Mouse (Mus musculus) hindbrain, embryonic 11.5 days (tissue): ENCODE measurements around the gene Fads1. TPM values are rescaled to one million over a fixed set of nuclear protein-coding genes. Genes with fewer than 3 reads are reported as not detected.

Experiments used
- ATAC-seq: fragments of 200-750 bp; cut with Nextera tagmentation; 2 replicates; pipeline ENCODE4 v1.8.0; 2017; ENCODE audit warnings: mild to moderate bottlenecking, moderate TSS enrichment, moderate library complexity; ENCODE audit not compliant: low FRiP score
- DNase-seq: peaks from one replicate; pipeline ENCODE4 v3.0.0-alpha.2; 2015; ENCODE audit warnings: low spot score
- H3K27ac ChIP-seq: fragments of 300-500 bp; sonication (generic); 2 replicates; pipeline ENCODE4 v1.5.1; 2014; ENCODE audit warnings: mild to moderate bottlenecking, low read depth, low read length
- H3K27me3 ChIP-seq: fragments of 300-500 bp; sonication (generic); 2 replicates; pipeline ENCODE4 v1.6.1; 2014; ENCODE audit warnings: mild to moderate bottlenecking, low read length, moderate library complexity, mixed read lengths; ENCODE audit not compliant: control insufficient read depth, insufficient read depth
- H3K36me3 ChIP-seq: fragments of 300-500 bp; sonication (generic); 2 replicates; pipeline ENCODE4 v1.6.1; 2014; ENCODE audit warnings: mild to moderate bottlenecking, low read length, moderate library complexity, mixed read lengths; ENCODE audit not compliant: control insufficient read depth, insufficient read depth
- H3K4me1 ChIP-seq: fragments of 300-500 bp; sonication (generic); replicated peaks from 2 replicates; pipeline ENCODE4 v1.6.1; 2014; ENCODE audit warnings: low read length, mixed read lengths; ENCODE audit not compliant: control insufficient read depth, insufficient read depth
- H3K4me2 ChIP-seq: fragments of 300-500 bp; sonication (generic); replicated peaks from 2 replicates; pipeline ENCODE4 v1.6.1; 2014; ENCODE audit warnings: mild to moderate bottlenecking, low read depth, low read length
- H3K4me3 ChIP-seq: fragments of 300-500 bp; sonication (generic); 2 replicates; pipeline ENCODE4 v1.5.1; 2014; ENCODE audit warnings: low read depth, low read length
- H3K9ac ChIP-seq: fragments of 300-500 bp; sonication (generic); 2 replicates; pipeline ENCODE4 v1.6.1; 2014; ENCODE audit warnings: low read depth, low read length
- H3K9me3 ChIP-seq: fragments of 300-500 bp; sonication (generic); 2 replicates; pipeline ENCODE4 v1.6.1; 2016; ENCODE audit warnings: low read length; ENCODE audit not compliant: control insufficient read depth
- WGBS: fragments of 180-500 bp; shearing (Covaris S2); extraction: QIAGEN DNeasy Blood & Tissue Kit; methylation state at CpG from one replicate; pipeline ENCODE4 v1.1.7; 2014; 5-methylcytosine and 5-hydroxymethylcytosine counted together
- polyA plus RNA-seq: library from polyadenylated mRNA; unstranded; fragments of >200 nt; fragmentation: Nextera tagmentation; extraction: Ambion mirVana; gene quantifications from 2 replicates; pipeline ENCODE4 v1.2.1, GENCODE M21; 2014

The Fads1 gene
- polyA plus RNA-seq, 1 experiment from 2014 or later, result 139 TPM

DNA sequence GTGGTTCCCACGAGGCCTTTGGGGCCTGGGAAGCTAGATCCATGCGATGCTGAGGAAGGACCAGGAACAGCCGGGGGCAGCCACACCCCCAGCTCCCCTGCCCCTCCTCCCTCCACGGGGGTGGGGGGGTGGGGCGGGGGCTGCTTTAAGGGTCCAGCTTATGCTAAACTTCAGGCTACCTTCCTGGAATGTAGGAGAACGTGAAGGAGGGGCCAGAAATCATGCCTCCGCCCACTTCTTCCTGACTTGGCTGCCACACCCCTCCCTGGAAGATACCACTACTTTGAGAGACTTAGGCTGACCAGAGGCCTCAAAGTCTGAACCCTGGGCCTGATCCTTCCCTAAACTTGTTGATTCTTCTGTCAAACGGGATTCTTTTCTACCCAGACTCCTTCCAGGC lies 40.0 kb downstream of the Fads1 start:
- no peak overlapping the region for H3K27ac ChIP-seq
- H3K9ac ChIP-seq, result no peak overlapping the region
- H3K4me2 ChIP-seq, result no peak overlapping the region
- H3K4me3 ChIP-seq, result no peak overlapping the region
- 0 out of 2 replicates have a peak, but pooled peaks cover 2% of the 10 kb centered on the region for H3K4me1 ChIP-seq
- ATAC-seq (no peak), DNase-seq (no peak)
- no peaks in the 10 kb centered on the region for H3K27me3 ChIP-seq
- no peaks in the 10 kb centered on the region for H3K9me3 ChIP-seq
- H3K36me3 ChIP-seq, result no peaks in the 10 kb centered on the region
- 55% methylated on average over 8 of the region's 8 CpGs for WGBS

DNA sequence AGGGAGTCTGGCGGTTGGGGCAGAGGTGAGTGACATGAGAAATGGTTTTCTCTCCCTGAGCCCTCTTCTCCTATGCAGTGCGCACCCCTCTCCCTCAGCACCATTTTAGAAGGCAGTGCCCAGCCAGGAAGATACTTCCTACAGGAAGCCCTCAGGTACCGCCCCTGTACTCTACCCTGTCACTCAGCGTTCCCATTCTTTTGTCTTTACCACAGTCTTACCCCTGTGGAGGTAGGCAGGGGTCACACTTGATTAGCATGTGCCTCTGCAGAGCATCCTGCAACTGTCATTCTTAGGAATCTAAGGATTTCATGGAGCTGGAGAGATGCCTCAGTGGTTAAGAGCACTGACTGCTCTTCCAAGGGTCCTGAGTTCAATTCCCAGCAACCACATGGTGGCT lies 40.9 kb downstream of the Fads1 start:
- H3K4me1 ChIP-seq, result 0 out of 2 replicates have a peak, but pooled peaks cover 2% of the 10 kb centered on the region
- ATAC-seq (no peak), DNase-seq (no peak)
- H3K4me3 ChIP-seq, result no peak overlapping the region
- H3K27ac ChIP-seq, result no peak overlapping the region
- no peaks in the 10 kb centered on the region for H3K9me3 ChIP-seq
- H3K9ac ChIP-seq, result no peak overlapping the region
- no peaks in the 10 kb centered on the region for H3K27me3 ChIP-seq
- no peak overlapping the region for H3K4me2 ChIP-seq
- no peaks in the 10 kb centered on the region for H3K36me3 ChIP-seq
- 70% methylated on average over 4 of the region's 4 CpGs for WGBS

DNA sequence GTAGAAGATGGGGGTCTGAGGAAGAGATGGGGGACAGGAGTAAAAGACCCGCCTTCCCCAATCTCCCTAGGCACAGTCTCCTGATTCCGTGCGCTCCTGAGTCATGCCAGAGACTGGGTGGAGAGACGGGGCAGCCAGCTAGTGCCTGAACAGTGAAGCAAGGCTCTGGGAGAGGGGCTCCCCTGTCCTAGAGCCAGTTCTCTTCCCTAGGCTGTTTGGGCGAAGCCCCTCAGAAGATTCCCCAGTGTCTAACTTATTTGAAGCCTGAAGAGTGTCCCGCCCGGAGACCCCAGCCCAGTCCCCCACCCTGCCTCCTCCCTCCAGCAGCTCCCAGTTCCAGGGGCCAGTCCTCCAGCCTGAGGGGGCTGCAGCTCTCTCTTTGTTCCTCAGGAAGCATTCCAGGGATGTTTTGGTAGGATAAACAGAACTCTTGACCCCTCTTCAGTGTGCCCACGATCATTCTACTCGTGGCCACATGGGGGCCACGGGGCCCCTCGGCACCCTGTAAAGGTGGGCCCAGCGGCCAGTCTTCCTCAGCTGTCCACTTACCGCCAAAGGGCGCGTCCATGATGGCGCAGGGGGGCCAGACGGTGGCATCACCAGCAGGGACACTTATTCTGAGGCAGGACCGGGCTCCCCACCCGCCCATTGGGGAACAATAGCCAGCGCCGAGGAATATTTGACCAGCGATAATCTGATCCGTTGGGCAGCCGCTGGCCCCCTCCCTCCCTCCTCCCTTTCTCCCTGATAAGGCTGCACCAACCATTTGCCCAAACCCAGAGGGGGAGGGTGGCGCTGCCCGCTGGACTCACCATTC lies 42.2 kb downstream of the Fads1 start:
- no peak overlapping the region for H3K27ac ChIP-seq
- 31% methylated on average over 26 of the region's 26 CpGs for WGBS

DNA sequence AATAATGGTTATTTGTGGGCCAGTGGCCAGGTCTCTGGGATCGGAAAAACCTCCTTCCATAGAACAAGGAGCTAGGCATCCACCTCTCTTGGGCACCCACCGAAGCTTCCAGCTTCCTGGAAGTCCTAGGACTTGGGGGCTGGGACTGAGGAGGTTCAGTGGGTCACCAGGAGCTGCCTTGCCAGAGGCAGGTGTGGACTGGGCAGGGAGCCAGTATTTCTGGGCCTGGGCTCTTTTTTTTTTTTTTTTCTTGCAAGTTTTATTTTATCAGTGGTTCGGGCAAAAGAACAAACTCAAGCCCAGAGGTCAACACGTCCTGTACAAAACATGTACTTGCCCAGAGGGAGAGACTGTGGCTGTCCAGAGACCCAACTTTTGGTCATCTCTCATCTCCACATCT lies 43.1 kb downstream of the Fads1 start:
- H3K36me3 ChIP-seq, result no peaks in the 10 kb centered on the region
- no peak for DNase-seq
- H3K4me1 ChIP-seq, result 0 out of 2 replicates have a peak, but pooled peaks cover 2% of the 10 kb centered on the region
- no peak overlapping the region for H3K27ac ChIP-seq
- ATAC-seq, result no peak
- no peaks in the 10 kb centered on the region for H3K27me3 ChIP-seq
- no peak overlapping the region for H3K4me3 ChIP-seq
- H3K9me3 ChIP-seq, result no peaks in the 10 kb centered on the region
- WGBS, result 87% methylated on average over 4 of the region's 4 CpGs
- no peak overlapping the region for H3K9ac ChIP-seq
- H3K4me2 ChIP-seq, result no peak overlapping the region

More for the DNA sequence above, 42.2 kb downstream of the Fads1 start:
- DNase-seq (peak; percentile 39), ATAC-seq (peak; percentile 20; the same call in 1 of the 2 replicates)
- peak overlapping the region; percentile 25 for H3K4me2 ChIP-seq
- H3K4me1 ChIP-seq, result 0 out of 2 replicates have a peak, but pooled peaks cover 2% of the 10 kb centered on the region
- H3K9ac ChIP-seq, result peak overlapping the region; percentile 40; the same call in 1 of the 2 replicates
- no peak overlapping the region for H3K4me3 ChIP-seq
- no peaks in the 10 kb centered on the region for H3K36me3 ChIP-seq
- no peaks in the 10 kb centered on the region for H3K27me3 ChIP-seq
- H3K9me3 ChIP-seq, result no peaks in the 10 kb centered on the region

DNA sequence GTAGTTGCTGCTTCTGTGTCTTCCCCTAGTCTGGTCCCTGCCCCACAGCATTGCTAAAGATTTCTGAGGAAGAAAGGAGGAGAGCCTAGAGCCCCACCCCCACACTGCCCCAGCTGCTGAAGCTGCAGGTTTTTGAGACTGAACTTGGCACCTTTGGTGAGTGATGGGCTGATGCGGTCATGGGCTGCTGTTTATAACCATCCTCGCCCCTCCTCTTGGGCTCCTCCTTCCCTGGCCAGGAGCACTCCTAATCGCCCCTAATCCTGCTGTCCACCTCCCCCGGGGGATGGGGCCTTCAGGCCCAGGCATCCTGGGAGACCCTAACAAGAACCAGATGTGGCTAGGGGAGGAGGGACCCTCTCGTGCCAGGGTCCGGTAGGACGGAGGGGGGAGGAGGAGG lies 48.3 kb downstream of the Fads1 start:
- Histone ChIP-seq H3K9ac (0 out of 2 replicates have a peak overlapping the region, but pooled peaks have one; percentile 37), H3K27ac (no peak overlapping the region), H3K4me1 (no peaks in the 10 kb centered on the region), H3K4me2 (no peak overlapping the region), H3K36me3 (no peaks in the 10 kb centered on the region), H3K9me3 (no peaks in the 10 kb centered on the region), H3K27me3 (no peaks in the 10 kb centered on the region), H3K4me3 (no peak overlapping the region)
- DNase-seq (peak; percentile 27), ATAC-seq (no peak)
- WGBS, result 13% methylated on average over 6 of the region's 7 CpGs

DNA sequence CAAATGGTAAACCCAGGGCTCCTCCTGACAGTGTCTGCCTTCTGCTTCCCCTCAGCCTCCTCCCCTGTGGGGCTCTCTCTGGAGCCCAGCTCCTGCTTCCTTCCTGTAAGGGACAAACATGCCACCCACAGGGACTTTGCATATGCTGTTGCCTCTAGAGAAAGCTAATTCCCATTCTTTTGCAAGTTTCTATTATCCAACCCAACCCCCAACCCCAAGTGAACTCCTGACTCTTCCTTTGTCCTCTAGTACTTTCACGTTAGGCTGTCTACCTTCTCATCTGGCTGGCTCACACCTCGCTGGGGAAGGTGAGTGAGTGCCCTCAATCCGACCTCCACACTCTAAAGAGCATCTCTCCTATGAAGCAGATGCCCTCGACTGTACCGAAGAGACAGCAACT lies 49.2 kb downstream of the Fads1 start:
- no peak for ATAC-seq
- DNase-seq, result no peak
- Histone ChIP-seq H3K4me2 (no peak overlapping the region), H3K9me3 (no peaks in the 10 kb centered on the region), H3K36me3 (no peaks in the 10 kb centered on the region), H3K27me3 (no peaks in the 10 kb centered on the region), H3K4me3 (no peak overlapping the region), H3K4me1 (no peaks in the 10 kb centered on the region), H3K9ac (no peak overlapping the region), H3K27ac (no peak overlapping the region)
- 20% methylated on average over 5 of the region's 5 CpGs for WGBS

DNA sequence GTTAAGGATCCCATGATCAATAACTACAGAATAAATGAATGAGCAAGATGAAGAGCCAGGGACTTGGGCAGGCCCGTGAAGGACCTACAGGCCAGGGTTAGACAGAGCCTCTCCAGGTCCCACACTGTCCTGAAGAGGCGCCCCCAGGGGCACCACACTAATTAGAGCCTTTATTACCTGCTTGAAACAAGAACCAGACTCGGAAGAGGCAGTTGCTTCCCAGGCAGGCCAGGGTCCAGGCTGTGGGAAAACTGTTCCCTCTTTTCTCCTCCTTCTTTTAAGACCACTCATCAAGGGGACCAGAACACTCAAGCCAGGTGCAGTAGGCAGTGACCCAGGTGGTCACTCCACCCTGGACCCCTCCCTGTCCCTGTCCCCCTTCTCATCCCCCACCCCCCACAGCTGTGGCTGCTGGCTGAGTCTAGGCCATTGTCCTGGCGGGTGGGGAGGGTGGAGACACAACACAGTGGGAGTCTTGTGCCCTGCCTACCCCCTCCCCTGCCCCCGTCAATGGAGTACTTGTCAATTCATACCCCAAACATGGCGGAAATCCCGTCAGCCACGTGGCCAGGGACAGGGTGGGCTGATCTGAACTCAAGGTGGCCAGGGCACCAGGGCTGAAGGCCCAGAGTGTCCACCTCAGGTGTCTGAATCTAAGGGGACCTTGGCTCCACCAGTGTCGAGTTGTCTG lies 49.8 kb downstream of the Fads1 start:
- H3K4me1 ChIP-seq, result no peaks in the 10 kb centered on the region
- H3K4me2 ChIP-seq, result no peak overlapping the region
- H3K9me3 ChIP-seq, result no peaks in the 10 kb centered on the region
- no peak for DNase-seq
- 34% methylated on average over 9 of the region's 9 CpGs for WGBS
- H3K9ac ChIP-seq, result no peak overlapping the region
- no peaks in the 10 kb centered on the region for H3K27me3 ChIP-seq
- ATAC-seq, result no peak
- no peak overlapping the region for H3K4me3 ChIP-seq
- H3K27ac ChIP-seq, result no peak overlapping the region
- H3K36me3 ChIP-seq, result no peaks in the 10 kb centered on the region

DNA sequence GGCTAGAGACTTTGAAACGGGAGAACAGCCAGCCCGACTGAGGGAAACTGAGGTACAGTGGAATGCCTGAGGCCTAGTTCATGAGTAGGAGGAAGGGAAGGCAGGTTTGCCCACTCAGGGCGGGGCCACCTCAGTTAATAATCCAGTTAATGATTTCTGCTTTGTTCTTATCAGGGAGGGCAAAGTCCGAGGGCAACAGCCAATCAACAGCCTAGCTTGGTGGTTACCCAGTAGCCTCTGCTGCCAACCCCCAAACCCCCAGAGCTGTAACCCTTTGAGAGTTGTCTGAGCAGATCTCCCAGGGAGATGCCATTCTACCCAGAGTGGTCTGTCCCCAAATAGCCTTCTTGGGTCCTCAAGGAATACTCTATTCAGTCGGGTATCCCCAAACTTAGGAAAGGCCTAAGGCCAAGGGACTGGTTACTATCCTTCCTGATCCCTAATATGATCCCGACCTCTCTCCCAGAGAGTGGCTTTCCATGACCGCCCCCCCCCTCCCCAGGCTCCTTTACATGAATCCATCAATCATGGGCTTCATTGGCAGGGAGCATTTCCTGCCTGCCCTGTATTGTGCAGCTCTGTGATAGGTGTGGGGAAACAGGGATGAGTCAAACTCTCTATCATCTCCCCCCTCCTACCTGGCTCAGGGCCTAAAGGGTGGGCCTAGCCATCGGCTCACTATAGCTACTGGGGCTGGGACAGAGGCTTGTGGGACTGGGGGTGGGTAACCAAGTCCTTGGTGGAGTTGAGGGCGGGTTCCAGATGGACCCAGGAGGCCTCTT lies 53.3 kb downstream of the Fads1 start:
- Histone ChIP-seq H3K27ac (no peak overlapping the region), H3K9ac (no peak overlapping the region), H3K4me3 (no peak overlapping the region), H3K4me2 (no peak overlapping the region), H3K27me3 (no peaks in the 10 kb centered on the region; the same call in 1 of the 2 replicates), H3K4me1 (peaks cover 5% of the 10 kb centered on the region; the same call in 1 of the 2 replicates), H3K9me3 (no peaks in the 10 kb centered on the region), H3K36me3 (no peaks in the 10 kb centered on the region)
- no peak for DNase-seq
- no peak for ATAC-seq
- WGBS, result 86% methylated on average over 9 of the region's 9 CpGs
